Mouse (Mus musculus) liver, embryonic 14.5 days (tissue): ENCODE measurements around the gene Gtpbp1.

Experiments
- CTCF ChIP-seq: IDR thresholded peaks from 2 replicates; pipeline ENCODE4 v1.5.1; 2016; ENCODE audit warnings: antibody characterized with exemption, low read depth, control low read depth
- EP300 ChIP-seq: IDR thresholded peaks from 2 replicates; pipeline ENCODE4 v1.6.1; 2016; ENCODE audit warnings: antibody characterized with exemption, low read depth

GRCm38 (mm10) chr15:79757118-79757517, 66.5 kb downstream of the Gtpbp1 start:
- TF ChIP-seq EP300, result no peak
- no peak for TF ChIP-seq CTCF
